Mouse (Mus musculus): ENCODE results near the gene Nme4. TPM values are rescaled to one million over a fixed set of nuclear protein-coding genes. Genes with fewer than 3 reads are reported as not detected.

The Nme4 gene
- total RNA-seq (2014; rRNA removed) (20.1 and 23.3 TPM in 2 replicates), polyA plus RNA-seq (2015; fragmentation: Nextera tagmentation; extraction: Ambion mirVana) (16.0 and 18.3 TPM in 2 replicates)

GRCm38 (mm10) chr17:26095121-26095740 lies at the start of gene Nme4:
Gene Nme4 (minus strand): TSS chr17:26095602.
- Histone ChIP-seq H3K9me3 (ENCODE audit: low read length) (no peaks in the 10 kb centered on the region), H3K4me3 (ENCODE audit: low read length) (peak within 1 kb of the TSS; percentile 58), H3K27me3 (ENCODE audit: insufficient read depth, low read length) (no peaks in the 10 kb centered on the region), H3K4me2 (ENCODE audit: low read depth, low read length) (peak within 1 kb of the TSS; percentile 77), H3K36me3 (ENCODE audit: insufficient read depth, low read length) (no peaks in the 10 kb centered on the region), H3K4me1 (ENCODE audit: insufficient read depth, low read length) (no peaks in the 10 kb centered on the region), H3K9ac (replicated peaks; ENCODE audit: low read length) (peak within 1 kb of the TSS; percentile 61), H3K27ac (0 out of 2 replicates have a peak within 1 kb of the TSS, but pooled peaks have one; percentile 11)
- DNase-seq (ENCODE audit: low spot score) (peak; percentile 70), ATAC-seq (peak; percentile 64)
- no peak for TF ChIP-seq CTCF (IDR thresholded peaks at IDR 0.05; ENCODE audit: low read depth)
- WGBS: 3% methylated on average over 47 of the region's 47 CpGs

GRCm38 (mm10) chr17:26143386-26143785 lies 48.0 kb upstream of the Nme4 start:
- Histone ChIP-seq H3K27ac (no peak overlapping the region), H3K27me3 (ENCODE audit: insufficient read depth, low read length) (no peaks in the 10 kb centered on the region), H3K36me3 (ENCODE audit: insufficient read depth, low read length) (peaks cover 18% of the 10 kb centered on the region), H3K4me1 (ENCODE audit: insufficient read depth, low read length) (peaks cover 8% of the 10 kb centered on the region), H3K4me3 (ENCODE audit: low read length) (no peak overlapping the region), H3K9ac (replicated peaks; ENCODE audit: low read length) (no peak overlapping the region), H3K9me3 (ENCODE audit: low read length) (no peaks in the 10 kb centered on the region), H3K4me2 (ENCODE audit: low read depth, low read length) (no peak overlapping the region)
- no peak for DNase-seq (ENCODE audit: low spot score)
- TF ChIP-seq CTCF (IDR thresholded peaks at IDR 0.05; ENCODE audit: low read depth): no peak
- WGBS: 95% methylated on average over 5 of the region's 5 CpGs
- no peak for ATAC-seq

GRCm38 (mm10) chr17:26142796-26143195 lies 47.4 kb upstream of the Nme4 start:
- WGBS: 92% methylated on average over 4 of the region's 4 CpGs
- ATAC-seq (no peak), DNase-seq (ENCODE audit: low spot score) (no peak)
- H3K4me2 ChIP-seq (ENCODE audit: low read depth, low read length): no peak overlapping the region
- H3K27me3 ChIP-seq (ENCODE audit: insufficient read depth, low read length): no peaks in the 10 kb centered on the region
- no peak overlapping the region for H3K9ac ChIP-seq (replicated peaks; ENCODE audit: low read length)
- peaks cover 18% of the 10 kb centered on the region for H3K36me3 ChIP-seq (ENCODE audit: insufficient read depth, low read length)
- no peak overlapping the region for H3K27ac ChIP-seq
- no peak overlapping the region for H3K4me3 ChIP-seq (ENCODE audit: low read length)
- no peaks in the 10 kb centered on the region for H3K9me3 ChIP-seq (ENCODE audit: low read length)
- H3K4me1 ChIP-seq (ENCODE audit: insufficient read depth, low read length): peaks cover 8% of the 10 kb centered on the region
- no peak for TF ChIP-seq CTCF (IDR thresholded peaks at IDR 0.05; ENCODE audit: low read depth)

GRCm38 (mm10) chr17:26138901-26139381 lies 43.5 kb upstream of the Nme4 start:
- TF ChIP-seq CTCF (IDR thresholded peaks at IDR 0.05; ENCODE audit: low read depth): no peak
- H3K9me3 ChIP-seq (ENCODE audit: low read length): no peaks in the 10 kb centered on the region
- peak overlapping the region; percentile 68 for H3K4me2 ChIP-seq (ENCODE audit: low read depth, low read length)
- peak overlapping the region; percentile 94 for H3K4me3 ChIP-seq (ENCODE audit: low read length)
- under 1% methylated on average over 54 of the region's 58 CpGs for WGBS
- no peaks in the 10 kb centered on the region for H3K27me3 ChIP-seq (ENCODE audit: insufficient read depth, low read length)
- H3K27ac ChIP-seq: peak overlapping the region; percentile 96
- peak; percentile 73 for ATAC-seq
- peaks cover 10% of the 10 kb centered on the region for H3K36me3 ChIP-seq (ENCODE audit: insufficient read depth, low read length)
- peak; percentile 67 for DNase-seq (ENCODE audit: low spot score)
- peak overlapping the region; percentile 96 for H3K9ac ChIP-seq (replicated peaks; ENCODE audit: low read length)
- peaks cover 8% of the 10 kb centered on the region for H3K4me1 ChIP-seq (ENCODE audit: insufficient read depth, low read length)

- Histone ChIP-seq H3K4me3 (ENCODE audit: low read length) (peak within 1 kb of the TSS; percentile 94), H3K27me3 (ENCODE audit: insufficient read depth, low read length) (no peaks in the 10 kb centered on the region), H3K4me1 (ENCODE audit: insufficient read depth, low read length) (peaks cover 8% of the 10 kb centered on the region), H3K36me3 (ENCODE audit: insufficient read depth, low read length) (peaks cover 6% of the 10 kb centered on the region), H3K9ac (replicated peaks; ENCODE audit: low read length) (peak within 1 kb of the TSS; percentile 96), H3K27ac (peak within 1 kb of the TSS; percentile 96), H3K9me3 (ENCODE audit: low read length) (no peaks in the 10 kb centered on the region), H3K4me2 (ENCODE audit: low read depth, low read length) (peak within 1 kb of the TSS; percentile 68)
- peak; percentile 26 for TF ChIP-seq CTCF (IDR thresholded peaks at IDR 0.05; ENCODE audit: low read depth)
- WGBS: under 1% methylated on average over 40 of the region's 42 CpGs
- peak; percentile 97 for DNase-seq (ENCODE audit: low spot score)
- ATAC-seq: peak; percentile 98
Measured at GRCm38 (mm10) chr17:26138239-26138836, 42.9 kb upstream of the Nme4 start, which contains the start of gene Axin1. Gene Axin1 (plus strand): TSS chr17:26138688.

GRCm38 (mm10) chr17:26137751-26138130 lies 42.3 kb upstream of the Nme4 start:
- Histone ChIP-seq H3K4me3 (ENCODE audit: low read length) (peak overlapping the region; percentile 94), H3K4me2 (ENCODE audit: low read depth, low read length) (peak overlapping the region; percentile 68), H3K36me3 (ENCODE audit: insufficient read depth, low read length) (peaks cover 1% of the 10 kb centered on the region; the same call in 1 of the 2 replicates), H3K9ac (replicated peaks; ENCODE audit: low read length) (peak overlapping the region; percentile 96; the same call in 1 of the 2 replicates), H3K9me3 (ENCODE audit: low read length) (no peaks in the 10 kb centered on the region), H3K27ac (peak overlapping the region; percentile 96), H3K27me3 (ENCODE audit: insufficient read depth, low read length) (no peaks in the 10 kb centered on the region), H3K4me1 (ENCODE audit: insufficient read depth, low read length) (peaks cover 8% of the 10 kb centered on the region)
- DNase-seq (ENCODE audit: low spot score) (no peak), ATAC-seq (no peak)
- no peak for TF ChIP-seq CTCF (IDR thresholded peaks at IDR 0.05; ENCODE audit: low read depth)
- WGBS: 82% methylated on average over 2 of the region's 2 CpGs

All from hindbrain, postnatal 0 days (tissue).